8 mouse cellular contexts compared by ENCODE assay signal in genomic region chr11:62458276-62458724, GRCm38 (mm10). TPM values are rescaled to one million over a fixed set of nuclear protein-coding genes. Genes with fewer than 3 reads are reported as not detected.
DNase-seq lines count a peak whose midpoint lies in the region; ATAC-seq and TF ChIP-seq lines count a peak whose summit lies in the region.

Pigl (plus strand) TSS chr11:62458460.
Ncor1 (minus strand) TSS chr11:62458541.

- no peak for TF ChIP-seq CTCF in Patski (IDR thresholded peaks at IDR 0.05)

- WGBS in hindbrain, embryonic 13.5 days = 0% methylated on average over 33 of the region's 33 CpGs

- CTCF ChIA-PET in Patski (lab: Charles Lee) = no interaction called here

- H3K4me2 ChIP-seq in hindbrain, embryonic 13.5 days = peak within 1 kb of the TSS; percentile 92

- no peaks in the 10 kb centered on the region for H3K9me3 ChIP-seq in hindbrain, embryonic 13.5 days

- H3K4me3 ChIP-seq in hindbrain, embryonic 13.5 days = peak within 1 kb of the TSS; percentile 93

- POLR2A ChIA-PET in Patski (lab: Charles Lee) = interaction anchor here (0.8 to 1.8 kb wide), 4 partner anchors 12 to 145 kb away, joined by 3 to 5 read pairs (median 3); partner anchors contain the start of gene Cenpv

- peaks cover 21% of the 10 kb centered on the region for H3K4me1 ChIP-seq in hindbrain, embryonic 13.5 days (replicated peaks)

- peak; percentile 66 for ATAC-seq in Patski
- peak; percentile 60 for ATAC-seq in hindbrain, embryonic 13.5 days (ENCODE audit: low FRiP score)

- peak within 1 kb of the TSS; percentile 98 for H3K27ac ChIP-seq in hindbrain, embryonic 13.5 days

- no peaks in the 10 kb centered on the region for H3K36me3 ChIP-seq in hindbrain, embryonic 13.5 days

- peak within 1 kb of the TSS; percentile 98 for H3K9ac ChIP-seq in hindbrain, embryonic 13.5 days

- no peaks in the 10 kb centered on the region for H3K27me3 ChIP-seq in Patski
- no peaks in the 10 kb centered on the region for H3K27me3 ChIP-seq in hindbrain, embryonic 13.5 days

- no peak for DNase-seq in Patski (ENCODE audit: low read depth, low spot score)
- DNase-seq in cerebellum, postnatal 10 days = peak; percentile 89 to 93
- DNase-seq in frontal cortex, postnatal 14 days (ENCODE audit: low spot score in 2 of 2) = peak; percentile 79 to 83
- DNase-seq in layer of hippocampus, postnatal 25 days (ENCODE audit: extremely low spot score in 1 of 2, low spot score in 1 of 2) = peak; percentile 78 to 82
- DNase-seq in lung, postnatal 14 days = peak; percentile 83
- DNase-seq in ovary, postnatal 36 days (ENCODE audit: low spot score) = peak; percentile 84
- peak; percentile 82 for DNase-seq in thymus, postnatal 14 days

- in situ Hi-C loops in Patski (cut with MboI; ENCODE audit: low pct_unique_long_range_greater_than_20kb) = no loop called here

RNA-seq across cellular contexts. Expression of gene Pigl, which starts in this region (rescaled TPM):
- polyA plus RNA-seq in Patski (2021) = 6.5 TPM
- 7.4 and 8.1 TPM in 2 replicates for polyA plus RNA-seq in hindbrain, embryonic 13.5 days (2015; fragmentation: Nextera tagmentation; extraction: Ambion mirVana)
- total RNA-seq in layer of hippocampus, postnatal 25 days (2021) = 1 to 10 TPM; 6.0 to 7.5 TPM

RNA-seq across cellular contexts. Expression of gene Ncor1, which starts in this region (rescaled TPM):
- polyA plus RNA-seq in Patski (2021) = 156 TPM
- 163 and 170 TPM in 2 replicates for polyA plus RNA-seq in hindbrain, embryonic 13.5 days (2015; fragmentation: Nextera tagmentation; extraction: Ambion mirVana)
- 100 to 1,000 TPM; 251 to 321 TPM for total RNA-seq in layer of hippocampus, postnatal 25 days (2021)
